Mouse (Mus musculus) gonadal fat pad, adult 2 months (tissue): ENCODE results near the gene Vmn1r76. TPM values are rescaled to one million over a fixed set of nuclear protein-coding genes. Genes with fewer than 3 reads are reported as not detected.

Source experiments
- DNase-seq: peaks from one replicate; pipeline ENCODE4 v3.0.0-alpha.2; 2012; ENCODE audit warnings: low read depth
- polyA plus RNA-seq: library from polyadenylated mRNA; depleted of rRNA; stranded (reverse); fragments of >200 nt; gene quantifications from 2 replicates; pipeline ENCODE4 v1.2.3, GENCODE M21; 2012; rRNA removed

Vmn1r76 gene
- not detected in 2 replicates for polyA plus RNA-seq

DNA sequence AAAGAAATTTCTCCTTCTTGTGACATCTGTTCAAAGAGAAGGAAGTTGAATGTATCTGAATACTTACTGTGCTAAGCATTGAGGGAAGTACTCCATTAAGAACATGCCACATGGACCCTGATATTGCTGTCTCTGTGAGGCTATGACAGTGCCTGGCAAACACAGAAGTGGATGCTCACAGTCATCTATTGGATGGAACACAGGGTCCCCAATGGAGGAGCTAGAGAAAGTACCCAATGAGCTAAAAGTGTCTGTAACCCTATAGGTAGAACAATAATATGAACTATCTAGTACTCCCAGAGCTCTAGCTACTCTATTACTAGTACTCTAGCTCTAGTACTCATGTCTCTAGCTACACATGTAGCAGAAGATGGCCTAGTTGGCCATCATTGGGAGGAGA lies at the start of gene Vmn1r76:
Vmn1r76 (minus strand) TSS at position 101 of the 400 bp plus-strand sequence.
- DNase-seq = no peak

DNA sequence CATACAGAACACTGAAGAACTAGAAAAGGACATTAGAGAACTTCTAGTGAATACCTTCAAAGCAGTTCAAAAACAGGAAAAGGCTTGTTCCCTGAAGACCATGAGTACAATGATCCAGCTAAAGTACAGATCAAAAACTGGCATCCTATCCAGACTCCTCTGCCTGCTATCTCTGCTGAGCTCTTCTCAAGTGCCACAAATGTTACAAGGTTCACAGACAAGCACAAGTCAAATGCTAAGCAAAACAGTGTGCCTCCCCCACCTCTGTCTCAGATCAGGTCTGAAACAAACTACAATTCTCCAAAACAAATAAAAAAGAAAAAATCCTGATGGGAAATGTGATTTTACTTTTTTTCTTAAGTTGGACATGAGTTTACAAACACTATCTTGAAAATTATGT lies 34.6 kb upstream of the Vmn1r76 start:
- DNase-seq = no peak

GRCm38 (mm10) chr7:11947991-11948390 lies 10.0 kb upstream of the Vmn1r76 start:
- DNase-seq = no peak

DNA sequence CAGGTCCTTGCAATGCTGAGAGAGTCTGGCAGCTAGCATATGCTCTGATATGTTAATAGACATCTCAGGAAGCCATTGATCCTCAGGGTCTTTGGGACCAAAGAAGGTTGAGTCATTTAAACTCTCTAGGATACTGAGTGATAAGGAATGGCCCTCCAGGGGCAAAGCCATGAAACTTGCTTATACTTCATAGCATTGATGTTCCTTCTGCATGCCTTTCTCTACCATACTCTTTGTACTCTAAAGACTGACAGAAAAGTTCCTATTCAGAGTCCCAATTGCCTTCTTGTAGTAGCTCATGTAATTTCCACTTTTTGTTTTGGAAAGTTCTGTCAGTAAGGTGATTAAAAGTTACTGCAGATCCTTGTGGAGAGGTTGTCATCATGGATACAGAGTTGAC lies 63.7 kb downstream of the Vmn1r76 start, which contains the start of gene Vmn1r75:
Vmn1r75 (plus strand) TSS at position 301 of the 400 bp plus-strand sequence.
- no peak for DNase-seq

Other genes starting within 250 kb of the Vmn1r76 start
- gene Vmn1r73, start 207.9 kb downstream of the Vmn1r76 start, polyA plus RNA-seq = not detected in 2 replicates
- not detected in 2 replicates for gene Vmn1r74, start 104.2 kb downstream of the Vmn1r76 start, polyA plus RNA-seq
- not detected in 2 replicates for gene Vmn1r75, start 63.6 kb downstream of the Vmn1r76 start, polyA plus RNA-seq
- not detected in 2 replicates for gene Vmn1r77, start 98.5 kb upstream of the Vmn1r76 start, polyA plus RNA-seq
- not detected in 2 replicates for gene Vmn1r78, start 212.0 kb upstream of the Vmn1r76 start, polyA plus RNA-seq
- not detected in 2 replicates for gene Vmn1r79, start 233.1 kb upstream of the Vmn1r76 start, polyA plus RNA-seq